Mouse (Mus musculus) adrenal gland, postnatal 25 days (tissue): ENCODE results near the gene Ttyh3. TPM values are rescaled to one million over a fixed set of nuclear protein-coding genes. Genes with fewer than 3 reads are reported as not detected.

Source experiments
- DNase-seq: peaks from one replicate; pipeline ENCODE4 v3.0.0; 2021; ENCODE audit warnings: mixed read lengths
- total RNA-seq: library from RNA; stranded (reverse); gene quantifications from 2 replicates; pipeline ENCODE4 v1.2.3, GENCODE M21; 2021

Ttyh3 gene
- total RNA-seq, 1 experiment from 2014 or later, result 195 TPM

DNA sequence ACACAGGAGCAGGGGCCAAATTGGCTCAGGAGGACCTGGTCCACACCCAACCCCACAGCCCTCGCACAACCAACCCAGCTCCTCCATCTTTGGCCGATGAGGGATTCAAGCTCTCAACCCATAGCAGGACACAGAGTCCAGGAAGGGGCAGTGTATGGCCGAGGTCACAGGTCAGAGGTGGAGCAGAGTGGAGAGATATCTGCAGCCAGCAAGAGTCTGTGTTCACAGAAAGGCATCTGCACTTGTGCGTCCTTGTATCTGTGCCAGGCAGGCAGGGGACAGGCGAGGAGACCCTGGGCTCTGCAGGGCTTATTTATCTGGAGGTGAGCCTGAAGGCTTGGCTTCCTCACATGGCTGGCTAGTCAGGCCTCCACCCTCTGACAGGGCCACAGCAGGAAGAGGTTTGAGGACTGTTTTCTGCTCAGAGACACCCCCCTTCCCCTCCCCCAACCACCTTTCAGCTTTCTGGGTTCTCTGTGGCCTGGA lies 73.4 kb downstream of the Ttyh3 start:
- no peak for DNase-seq

DNA sequence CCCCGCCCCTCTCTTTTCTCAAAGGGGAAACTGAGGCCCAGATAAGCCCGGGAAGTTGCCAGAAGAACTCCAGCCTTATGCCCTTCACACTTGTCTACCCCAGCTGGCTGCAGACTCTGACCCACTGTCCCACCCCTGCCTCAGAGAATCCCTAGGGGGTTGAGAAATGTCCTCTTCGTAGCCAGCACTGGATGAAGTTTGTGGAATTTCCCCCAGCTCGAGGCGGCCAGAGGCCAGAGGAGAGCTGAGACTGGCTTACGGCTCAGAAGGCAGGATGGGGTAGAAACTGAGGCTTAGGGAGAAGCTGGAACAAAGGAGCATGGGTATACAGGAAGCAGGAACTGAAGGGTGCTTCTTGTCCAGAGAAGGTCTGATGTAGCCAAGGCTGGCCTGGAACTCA lies 76.2 kb downstream of the Ttyh3 start:
- DNase-seq, result no peak

DNA sequence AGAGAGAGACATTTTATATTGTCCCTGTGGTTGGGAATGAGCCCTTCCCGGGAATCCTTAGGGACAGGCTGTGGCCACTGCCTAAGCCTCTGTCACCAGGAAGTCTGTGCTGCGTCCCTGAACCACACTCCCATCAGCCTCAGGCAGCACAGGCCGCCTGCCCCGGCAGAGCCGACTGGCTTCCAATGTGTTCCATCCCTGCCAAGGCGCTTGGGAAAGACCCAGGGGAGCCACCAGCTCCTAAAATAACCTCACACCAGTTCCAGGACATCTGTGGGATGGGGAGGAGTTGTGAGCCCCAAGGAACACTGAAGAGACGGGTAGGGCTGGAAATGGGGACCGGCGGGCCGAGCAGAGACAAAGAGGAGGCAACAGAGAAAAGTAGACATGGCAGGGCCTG lies 77.2 kb downstream of the Ttyh3 start:
- DNase-seq, result peak; percentile 51

DNA sequence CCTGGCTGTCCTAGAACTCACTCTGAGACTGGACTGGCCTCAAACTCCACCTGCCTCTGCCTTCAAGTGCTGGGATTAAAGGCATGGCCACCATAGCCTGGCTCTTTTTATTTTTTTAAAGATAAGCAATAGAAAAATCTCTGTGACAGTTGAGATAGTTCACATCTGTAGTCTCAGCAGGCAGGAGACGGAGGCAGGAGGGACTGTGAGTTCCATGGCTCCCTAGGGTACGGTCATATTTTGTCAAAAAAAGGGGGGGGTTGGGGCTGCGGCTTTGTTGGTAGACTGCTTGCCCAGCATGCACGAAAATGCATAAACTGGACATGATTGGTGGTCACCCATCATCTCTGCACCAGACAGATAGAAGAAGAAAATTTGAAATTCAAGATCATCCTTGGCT lies 77.6 kb downstream of the Ttyh3 start:
- DNase-seq, result no peak

Other genes starting within 250 kb of the Ttyh3 start
- gene Eif3b, start 229.7 kb downstream of the Ttyh3 start, total RNA-seq, result 159 and 237 TPM in 2 replicates
- 0.27 TPM in 1 of 2 replicates, not detected in the other for gene Gm4869, start 203.4 kb downstream of the Ttyh3 start, total RNA-seq
- 9.5 and 11.3 TPM in 2 replicates for gene Chst12, start 143.5 kb downstream of the Ttyh3 start, total RNA-seq
- not detected in 2 replicates for gene Grifin, start 84.0 kb downstream of the Ttyh3 start, total RNA-seq
- gene Lfng, start 41.7 kb downstream of the Ttyh3 start, total RNA-seq, result 9.6 and 16.8 TPM in 2 replicates
- gene Iqce, start 53.3 kb upstream of the Ttyh3 start, total RNA-seq, result 21.9 and 36.2 TPM in 2 replicates
- gene Brat1, start 56.0 kb upstream of the Ttyh3 start, total RNA-seq, result 24.7 and 29.4 TPM in 2 replicates
- 0.29 and 1.0 TPM in 2 replicates for gene Amz1, start 75.1 kb upstream of the Ttyh3 start, total RNA-seq
- 129 and 166 TPM in 2 replicates for gene Gna12, start 181.4 kb upstream of the Ttyh3 start, total RNA-seq